In the genomic region with DNA sequence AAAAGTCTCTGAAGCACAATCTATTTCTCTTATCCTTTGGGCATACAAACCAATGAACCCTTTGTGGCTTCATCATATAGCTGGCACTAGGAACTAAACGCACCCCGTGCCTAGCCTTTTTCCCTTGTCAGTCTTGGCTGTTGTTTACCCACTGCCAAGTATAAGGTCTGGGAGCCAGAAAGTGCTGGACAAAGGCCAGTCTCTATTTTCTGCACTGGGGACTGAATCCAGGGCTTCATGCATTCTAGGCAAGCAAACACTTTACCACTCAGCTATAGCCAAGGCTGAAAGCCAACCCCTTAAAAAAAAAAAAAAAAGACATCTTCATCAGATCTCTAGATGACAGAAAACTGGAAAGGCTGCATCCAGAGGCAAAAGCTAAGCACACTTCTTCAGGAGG, we compare ENCODE assay signal across 18 mouse cellular contexts. TPM values are rescaled to one million over a fixed set of nuclear protein-coding genes. Genes with fewer than 3 reads are reported as not detected.
A peak's percentile ranks its signal among the peaks of the same experiment; 100 is the strongest.
DNase-seq lines count a peak whose midpoint lies in the region; ATAC-seq and TF ChIP-seq lines count a peak whose summit lies in the region.
"Had no signal": no experiment of that assay in that cellular context is flagged by ENCODE, and none has a peak within 500 bp of the region (broad histone marks: within the 10 kb centered on the region; RNA-seq: fewer than 3 reads in every experiment).

No protein-coding gene starts in this region.

- no peak overlapping the region for H3K27ac ChIP-seq in lung, embryonic 16.5 days (ENCODE audit: low read length)
- H3K27ac ChIP-seq in forebrain, embryonic 16.5 days (ENCODE audit: low read length): no peak overlapping the region
- no peak overlapping the region for H3K27ac ChIP-seq in heart, embryonic 16.5 days (ENCODE audit: low read length)
- no peak overlapping the region for H3K27ac ChIP-seq in limb, embryonic 10.5 days
- H3K27ac ChIP-seq: left cerebral cortex, adult 2 months; limb, embryonic 15.5 days; lung, embryonic 15.5 days; midbrain, embryonic 12.5 days had no signal

- H3K4me2 ChIP-seq in lung, embryonic 16.5 days (ENCODE audit: low read depth, low read length): no peak overlapping the region
- H3K4me2 ChIP-seq in forebrain, embryonic 16.5 days (ENCODE audit: low read length): no peak overlapping the region
- no peak overlapping the region for H3K4me2 ChIP-seq in heart, embryonic 16.5 days (ENCODE audit: low read depth, low read length)
- H3K4me2 ChIP-seq: limb, embryonic 15.5 days; lung, embryonic 15.5 days; midbrain, embryonic 12.5 days had no signal

- ATAC-seq in lung, embryonic 16.5 days (ENCODE audit: low read depth): peak; percentile 72
- ATAC-seq in forebrain, embryonic 16.5 days: peak; percentile 88
- 0 out of 2 replicates have a peak, but pooled peaks have one; percentile 37 for ATAC-seq in heart, embryonic 16.5 days (replicated peaks; ENCODE audit: extremely low read depth, insufficient read depth, low FRiP score)

- no peak for TF ChIP-seq CTCF in lung, adult 2 months (IDR thresholded peaks at IDR 0.05; ENCODE audit: insufficient read depth, low read length)

- H3K27me3 ChIP-seq in lung, embryonic 16.5 days (ENCODE audit: control insufficient read depth, insufficient read depth, low read depth, low read length): no peaks in the 10 kb centered on the region
- no peaks in the 10 kb centered on the region for H3K27me3 ChIP-seq in forebrain, embryonic 16.5 days (replicated peaks; ENCODE audit: control insufficient read depth, insufficient read depth, low read length)
- H3K27me3 ChIP-seq in heart, embryonic 16.5 days (ENCODE audit: control insufficient read depth, insufficient read depth, low read length): no peaks in the 10 kb centered on the region
- peaks cover 16% of the 10 kb centered on the region; the same call in 1 of the 2 replicates for H3K27me3 ChIP-seq in limb, embryonic 10.5 days (ENCODE audit: low read depth, poor library complexity, severe bottlenecking)
- H3K27me3 ChIP-seq: CH12.LX; limb, embryonic 15.5 days; lung, embryonic 15.5 days had no signal

- WGBS in lung, embryonic 16.5 days: 22% methylated on average over 2 of the region's 2 CpGs
- WGBS in lung, adult 2 months: 33% methylated on average over 2 of the region's 2 CpGs
- WGBS in forebrain, embryonic 16.5 days: 37% methylated on average over 2 of the region's 2 CpGs
- 55% methylated on average over 2 of the region's 2 CpGs for WGBS in heart, embryonic 16.5 days
- WGBS in limb, embryonic 10.5 days: 89% methylated on average over 2 of the region's 2 CpGs

- TF ChIP-seq POLR2A in lung, adult 2 months (IDR thresholded peaks at IDR 0.05; ENCODE audit: borderline replicate concordance, extremely low read depth, low read depth, low read length): no peak

- no peaks in the 10 kb centered on the region for H3K36me3 ChIP-seq in lung, embryonic 16.5 days (ENCODE audit: control insufficient read depth, insufficient read depth, low read length)
- H3K36me3 ChIP-seq in forebrain, embryonic 16.5 days (ENCODE audit: control insufficient read depth, insufficient read depth): no peaks in the 10 kb centered on the region
- no peaks in the 10 kb centered on the region for H3K36me3 ChIP-seq in heart, embryonic 16.5 days (ENCODE audit: control insufficient read depth, insufficient read depth)
- H3K36me3 ChIP-seq in limb, embryonic 10.5 days: no peaks in the 10 kb centered on the region
- H3K36me3 ChIP-seq: limb, embryonic 15.5 days; lung, embryonic 15.5 days; midbrain, embryonic 12.5 days had no signal

- no peak overlapping the region for H3K4me3 ChIP-seq in lung, embryonic 16.5 days (ENCODE audit: low read length)
- no peak overlapping the region for H3K4me3 ChIP-seq in lung, adult 2 months (replicated peaks; ENCODE audit: extremely low read depth, low read depth, low read length)
- no peak overlapping the region for H3K4me3 ChIP-seq in forebrain, embryonic 16.5 days (replicated peaks; ENCODE audit: low read length)
- H3K4me3 ChIP-seq in heart, embryonic 16.5 days (ENCODE audit: low read length): no peak overlapping the region
- no peak overlapping the region for H3K4me3 ChIP-seq in limb, embryonic 10.5 days
- H3K4me3 ChIP-seq: erythroblast, embryonic 14.5 days; left cerebral cortex, adult 2 months; limb, embryonic 15.5 days; lung, embryonic 15.5 days; midbrain, embryonic 12.5 days had no signal

- H3K9me3 ChIP-seq in lung, embryonic 16.5 days (ENCODE audit: control insufficient read depth, low read length): no peaks in the 10 kb centered on the region
- H3K9me3 ChIP-seq in forebrain, embryonic 16.5 days (ENCODE audit: control insufficient read depth, low read length): no peaks in the 10 kb centered on the region
- H3K9me3 ChIP-seq in heart, embryonic 16.5 days (replicated peaks; ENCODE audit: control insufficient read depth, low read length): no peaks in the 10 kb centered on the region; the same call in 1 of the 2 replicates
- H3K9me3 ChIP-seq in limb, embryonic 10.5 days (replicated peaks): no peaks in the 10 kb centered on the region
- H3K9me3 ChIP-seq: limb, embryonic 15.5 days; lung, embryonic 15.5 days; midbrain, embryonic 12.5 days had no signal

- no peak overlapping the region for H3K9ac ChIP-seq in lung, embryonic 16.5 days (ENCODE audit: low read length)
- no peak overlapping the region for H3K9ac ChIP-seq in forebrain, embryonic 16.5 days (replicated peaks; ENCODE audit: low read depth, low read length)
- H3K9ac ChIP-seq in heart, embryonic 16.5 days (ENCODE audit: low read length): no peak overlapping the region
- H3K9ac ChIP-seq: limb, embryonic 15.5 days; lung, embryonic 15.5 days; midbrain, embryonic 12.5 days had no signal

- peak; percentile 22 for DNase-seq in gastrocnemius, postnatal 10 days
- DNase-seq in gastrocnemius, postnatal 4 days (ENCODE audit: low spot score in 2 of 2): no peak
- no peak for DNase-seq in lung, adult 2 months
- DNase-seq in limb, embryonic 10.5 days (ENCODE audit: low spot score): no peak
- DNase-seq in kidney, postnatal 36 days: no peak
- DNase-seq: cerebellum, adult 11-12 months; kidney, postnatal 14 days; right cerebral cortex, adult 18-20 months; thymus, postnatal 14 days had no signal

- no peaks in the 10 kb centered on the region; the same call in 1 of the 2 replicates for H3K4me1 ChIP-seq in lung, embryonic 16.5 days (replicated peaks; ENCODE audit: control insufficient read depth, insufficient read depth, low read length)
- no peaks in the 10 kb centered on the region for H3K4me1 ChIP-seq in lung, adult 2 months (ENCODE audit: control insufficient read depth, insufficient read depth, low read length)
- 0 out of 2 replicates have a peak, but pooled peaks cover 3% of the 10 kb centered on the region for H3K4me1 ChIP-seq in forebrain, embryonic 16.5 days (replicated peaks; ENCODE audit: control insufficient read depth, insufficient read depth, low read length)
- no peaks in the 10 kb centered on the region for H3K4me1 ChIP-seq in heart, embryonic 16.5 days (ENCODE audit: control insufficient read depth, insufficient read depth, low read length)
- H3K4me1 ChIP-seq in limb, embryonic 10.5 days: peaks cover 15% of the 10 kb centered on the region
- H3K4me1 ChIP-seq: midbrain, embryonic 12.5 days had no signal

RNA-seq across cellular contexts. Expression of a gene that starts 15.2 kb away (rescaled TPM):
- total RNA-seq in gastrocnemius, postnatal 10 days (2021): 10 to 100 TPM; 16.4 to 21.6 TPM
- 10 to 100 TPM; 23.3 to 25.6 TPM for total RNA-seq in gastrocnemius, postnatal 4 days (2021)
- 53.7 and 56.9 TPM in 2 replicates for polyA plus RNA-seq in lung, embryonic 16.5 days (2015; fragmentation: Nextera tagmentation; extraction: Ambion mirVana)
- polyA plus RNA-seq in lung, adult 2 months (2012; rRNA removed): 24.4 and 35.6 TPM in 2 replicates
- polyA plus RNA-seq in forebrain, embryonic 16.5 days (2015; fragmentation: Nextera tagmentation; extraction: Ambion mirVana): 91.5 and 94.0 TPM in 2 replicates
- polyA plus RNA-seq in heart, embryonic 16.5 days (2015; fragmentation: Nextera tagmentation; extraction: Ambion mirVana): 20.5 and 21.8 TPM in 2 replicates
- polyA plus RNA-seq in limb, embryonic 10.5 days (2016; fragmentation: Nextera tagmentation; extraction: Ambion mirVana): 32.7 and 38.7 TPM in 2 replicates

Comparison
In these comparisons a context has a peak if more than half of its experiments do, and no peak if none do; other contexts are left out.
1. ATAC-seq: peak in every context shown above with its lines; median percentile 88 in forebrain, embryonic 16.5 days; 72 in lung, embryonic 16.5 days; 37 in heart, embryonic 16.5 days.